Mouse (Mus musculus) ES-E14 (cell line): ENCODE data around the gene Lrba. TPM values are rescaled to one million over a fixed set of nuclear protein-coding genes. Genes with fewer than 3 reads are reported as not detected.

ENCODE experiments used
- DNase-seq: peaks from one replicate; pipeline ENCODE4 v3.0.0-alpha.2; 2013; ENCODE audit warnings: low read depth, low spot score
- H3K27ac ChIP-seq: 2 replicates; pipeline ENCODE4 v1.5.1; 2012; ENCODE audit warnings: low read depth, mild to moderate bottlenecking, low read length, moderate library complexity, mixed read lengths; ENCODE audit not compliant: poor library complexity, insufficient read depth, severe bottlenecking
- H3K36me3 ChIP-seq: 2 replicates; pipeline ENCODE4 v1.6.1; 2012; ENCODE audit warnings: mild to moderate bottlenecking, low read length, moderate library complexity, mixed read lengths; ENCODE audit not compliant: control insufficient read depth, poor library complexity, insufficient read depth, severe bottlenecking
- H3K4me1 ChIP-seq, 2 experiments: fragments of 150-350 bp in 1 of 2; sonication (generic) in 1 of 2; 2 replicates each; pipeline ENCODE4 v1.6.1; 2012; ENCODE audit warnings: low read length in 2 of 2, mild to moderate bottlenecking in 1 of 2, mixed read lengths in 1 of 2; ENCODE audit not compliant: control insufficient read depth in 2 of 2, insufficient read depth in 2 of 2, poor library complexity in 1 of 2
- H3K4me3 ChIP-seq, 2 experiments: fragments of 150-350 bp in 1 of 2; sonication (generic) in 1 of 2; 2 replicates each; pipeline ENCODE4 v1.5.1; 2012; ENCODE audit warnings: low read length in 2 of 2, low read depth in 1 of 2, mild to moderate bottlenecking in 1 of 2, mixed read lengths in 1 of 2; ENCODE audit not compliant: insufficient read depth in 1 of 2, poor library complexity in 1 of 2, severe bottlenecking in 1 of 2
- H3K9ac ChIP-seq: 2 replicates; pipeline ENCODE4 v1.6.1; 2012; ENCODE audit warnings: low read depth, mild to moderate bottlenecking, low read length, mixed read lengths; ENCODE audit not compliant: poor library complexity, insufficient read depth, severe bottlenecking
- H3K9me3 ChIP-seq: fragments of 150-350 bp; sonication (generic); 2 replicates; pipeline ENCODE4 v1.6.1; 2012; ENCODE audit warnings: low read depth, mild to moderate bottlenecking, low read length; ENCODE audit not compliant: control insufficient read depth, insufficient read depth
- CHD2 ChIP-seq: IDR thresholded peaks from 2 replicates; pipeline ENCODE4 v1.6.1; 2014; ENCODE audit warnings: mild to moderate bottlenecking, low read depth, low read length, inconsistent platforms
- HCFC1 ChIP-seq: IDR thresholded peaks from 2 replicates; pipeline ENCODE4 v1.6.1; 2012; ENCODE audit warnings: low read length, inconsistent platforms, borderline replicate concordance; ENCODE audit not compliant: insufficient read depth
- MAFK ChIP-seq: IDR thresholded peaks from 2 replicates; pipeline ENCODE4 v1.6.1; 2014; ENCODE audit warnings: mild to moderate bottlenecking, low read depth, low read length, inconsistent platforms; ENCODE audit not compliant: insufficient read depth
- ZC3H11A ChIP-seq: IDR thresholded peaks from 2 replicates; pipeline ENCODE4 v1.6.1; 2012; ENCODE audit warnings: low read depth, mild to moderate bottlenecking, inconsistent platforms, low read length, borderline replicate concordance
- ZNF384 ChIP-seq: IDR thresholded peaks from 2 replicates; pipeline ENCODE4 v1.6.1; 2012; ENCODE audit warnings: low read depth, low read length, inconsistent platforms
- in situ Hi-C, 2 experiments: fragments of 600-800 bp; cut with MboI; formaldehyde crosslinking; loops; one replicate each; pipeline ENCODE4 v1.15.1; 2025; ENCODE audit warnings: low sequenced_read_pairs in 2 of 2, inconsistent platforms in 1 of 2; ENCODE audit not compliant: unreplicated experiment in 2 of 2
- total RNA-seq: library from RNA; depleted of rRNA; stranded (reverse); fragments of 300-350 nt; gene quantifications from 2 replicates; pipeline ENCODE4 v1.2.3, GENCODE M21; 2012

Lrba gene
- total RNA-seq, 1 experiment: 14.7 TPM

DNA sequence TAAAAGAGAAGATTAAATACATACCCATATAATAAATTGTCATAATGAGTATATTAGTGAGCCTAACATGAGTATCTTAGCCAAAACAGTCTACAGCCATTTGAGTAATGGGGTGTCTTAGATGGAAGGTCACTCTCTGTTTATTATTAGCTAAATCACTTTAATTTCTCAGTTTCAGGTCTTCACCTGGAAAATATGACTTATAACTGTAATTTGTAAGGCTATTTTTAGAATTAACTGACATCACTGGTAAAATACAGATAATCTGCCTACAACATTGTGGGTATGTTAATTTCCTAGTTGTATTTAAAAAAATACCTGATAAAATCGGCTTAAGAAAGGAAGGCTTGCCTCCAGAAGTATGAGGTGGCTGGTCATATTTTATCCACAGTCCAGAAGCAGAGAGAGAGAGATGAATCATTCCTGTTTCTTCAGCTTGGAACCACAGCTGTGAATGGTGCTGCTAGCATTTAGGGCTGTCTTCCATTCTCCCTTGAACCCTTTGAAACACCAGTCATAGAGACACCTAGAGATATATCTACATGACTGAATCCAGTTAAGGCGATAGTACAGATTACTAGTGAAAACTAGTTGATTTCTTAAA lies 294.1 kb downstream of the Lrba start:
- no peak for DNase-seq
- H3K27ac ChIP-seq: no peak overlapping the region
- in situ Hi-C loops: no loop called here
- H3K4me3 ChIP-seq: no peak overlapping the region
- TF ChIP-seq ZNF384: no peak
- TF ChIP-seq ZC3H11A: no peak
- TF ChIP-seq CHD2: no peak
- TF ChIP-seq MAFK: no peak
- TF ChIP-seq HCFC1: no peak
- no peaks in the 10 kb centered on the region for H3K9me3 ChIP-seq
- H3K9ac ChIP-seq: no peak overlapping the region
- no peaks in the 10 kb centered on the region for H3K36me3 ChIP-seq
- H3K4me1 ChIP-seq: no peaks in the 10 kb centered on the region

DNA sequence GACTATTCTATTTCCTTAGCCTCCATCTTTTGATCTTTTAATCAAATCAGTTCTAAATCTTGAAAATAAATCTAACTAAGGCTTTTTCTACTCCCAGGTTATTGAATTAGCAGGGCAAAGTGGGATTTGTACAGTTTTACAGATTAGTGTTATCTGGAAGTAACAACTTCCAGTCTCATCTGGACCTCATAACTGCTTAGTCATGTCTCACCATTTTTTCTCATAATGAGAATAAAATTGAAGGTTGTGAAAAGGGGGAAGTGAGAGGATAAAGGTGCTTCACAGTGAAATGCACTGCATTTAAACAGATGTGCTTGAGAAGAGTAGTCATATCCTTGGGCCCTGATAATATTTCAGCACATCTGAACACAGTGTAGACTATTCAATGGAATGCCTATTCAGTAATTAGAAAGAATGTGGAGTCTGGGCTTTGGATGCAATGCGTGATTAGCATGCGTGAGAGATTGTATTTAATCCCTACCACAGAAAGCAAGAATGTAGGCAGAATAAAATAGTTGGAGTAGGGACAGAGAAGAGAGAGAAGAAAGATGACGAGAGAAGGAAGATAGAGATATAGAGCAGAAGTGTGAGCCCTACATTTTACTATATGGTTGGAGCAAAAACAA lies 298.5 kb downstream of the Lrba start:
- no peak for DNase-seq
- Histone ChIP-seq H3K36me3 (no peaks in the 10 kb centered on the region), H3K9me3 (no peaks in the 10 kb centered on the region), H3K4me1 (no peaks in the 10 kb centered on the region), H3K27ac (no peak overlapping the region), H3K4me3 (no peak overlapping the region), H3K9ac (no peak overlapping the region)
- in situ Hi-C loops: no loop called here
- TF ChIP-seq CHD2: no peak
- TF ChIP-seq ZC3H11A: no peak
- no peak for TF ChIP-seq ZNF384
- no peak for TF ChIP-seq HCFC1
- no peak for TF ChIP-seq MAFK

DNA sequence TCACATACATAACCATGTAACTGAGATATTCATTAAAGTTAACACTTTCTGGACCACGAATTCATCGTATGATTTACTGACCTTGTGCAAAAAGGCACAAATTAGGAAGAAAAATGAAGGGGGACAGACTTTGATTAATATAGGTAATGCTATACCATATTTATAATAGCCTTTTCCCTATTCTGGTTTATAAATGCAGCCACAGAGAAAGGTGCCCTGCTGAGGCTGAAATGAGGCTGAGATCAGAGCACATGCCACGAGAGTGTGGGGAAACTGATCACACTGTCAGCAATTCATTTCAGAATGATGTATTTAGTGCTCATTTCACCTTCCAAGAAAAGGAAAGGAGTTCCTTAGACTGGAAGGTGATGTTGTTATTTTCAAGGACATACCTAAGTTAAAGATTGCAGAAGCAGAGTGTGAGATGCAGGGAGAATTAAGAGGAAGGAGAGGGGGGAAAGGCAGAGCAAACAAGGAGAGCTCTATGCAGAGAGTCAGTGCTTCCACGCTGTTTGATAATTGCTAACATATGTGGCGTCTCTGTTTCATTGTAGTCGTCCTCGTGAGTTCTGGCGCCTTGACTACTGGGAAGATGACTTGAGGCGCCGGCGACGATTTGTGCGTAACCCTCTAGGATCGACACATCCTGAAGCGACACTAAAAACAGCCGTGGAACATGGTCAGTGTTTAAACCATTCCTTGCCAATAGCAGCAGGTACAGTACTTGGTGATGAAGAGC lies 307.2 kb downstream of the Lrba start:
- no peaks in the 10 kb centered on the region for H3K9me3 ChIP-seq
- H3K4me3 ChIP-seq: no peak overlapping the region
- no peak for DNase-seq
- in situ Hi-C loops: no loop called here
- H3K9ac ChIP-seq: no peak overlapping the region
- TF ChIP-seq ZC3H11A (no peak), MAFK (no peak), ZNF384 (no peak), HCFC1 (no peak)
- no peak overlapping the region for H3K27ac ChIP-seq
- no peaks in the 10 kb centered on the region for H3K4me1 ChIP-seq
- no peaks in the 10 kb centered on the region for H3K36me3 ChIP-seq

DNA sequence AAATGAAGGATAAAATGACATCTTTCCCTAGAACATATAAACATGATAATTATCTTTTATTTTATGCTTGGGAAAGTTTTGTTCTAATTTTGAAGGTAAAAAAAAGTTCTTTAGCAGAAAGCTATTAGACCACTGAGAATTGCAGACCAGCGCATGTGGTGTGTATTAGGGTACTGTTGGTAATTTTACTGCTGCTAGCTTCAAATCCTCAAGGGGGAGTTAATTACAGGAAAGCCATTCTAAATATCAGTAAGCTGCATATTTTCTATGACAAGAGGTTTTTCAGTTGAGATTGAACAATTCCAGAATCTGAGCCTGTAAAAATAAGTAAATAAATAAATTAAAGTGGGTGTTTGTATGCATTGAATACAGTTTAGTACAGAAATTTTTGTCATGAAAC lies 312.3 kb downstream of the Lrba start:
- no peaks in the 10 kb centered on the region for H3K36me3 ChIP-seq
- in situ Hi-C loops: no loop called here
- H3K9me3 ChIP-seq: no peaks in the 10 kb centered on the region
- H3K4me1 ChIP-seq: peaks cover 0 to 1% of the 10 kb centered on the region in 2 experiments; a peak in 1 of 4 replicates
- TF ChIP-seq ZC3H11A: no peak
- TF ChIP-seq HCFC1: no peak
- TF ChIP-seq MAFK: no peak
- no peak for TF ChIP-seq CHD2
- TF ChIP-seq ZNF384: no peak
- no peak for DNase-seq
- H3K9ac ChIP-seq: no peak overlapping the region
- H3K27ac ChIP-seq: no peak overlapping the region
- no peak overlapping the region for H3K4me3 ChIP-seq
